Mouse (Mus musculus) midbrain, embryonic 10.5 days (tissue): Measurements from ENCODE around the gene Basp1. TPM values are rescaled to one million over a fixed set of nuclear protein-coding genes. Genes with fewer than 3 reads are reported as not detected.

Experiments
- DNase-seq: peaks from one replicate; pipeline ENCODE4 v3.0.0-alpha.2; 2017; ENCODE audit warnings: low spot score
- H3K27ac ChIP-seq: fragments of 300-500 bp; sonication (generic); replicated peaks from 2 replicates; pipeline ENCODE4 v1.5.1; 2016; ENCODE audit warnings: mild to moderate bottlenecking
- H3K27me3 ChIP-seq: fragments of 300-500 bp; sonication (generic); 2 replicates; pipeline ENCODE4 v1.6.1; 2016; ENCODE audit warnings: low read depth, mild to moderate bottlenecking; ENCODE audit not compliant: poor library complexity, severe bottlenecking
- H3K36me3 ChIP-seq: fragments of 300-500 bp; sonication (generic); 2 replicates; pipeline ENCODE4 v1.6.1; 2016; ENCODE audit warnings: mild to moderate bottlenecking, moderate library complexity
- H3K4me1 ChIP-seq: fragments of 300-500 bp; sonication (generic); 2 replicates; pipeline ENCODE4 v1.6.1; 2016
- H3K4me3 ChIP-seq: fragments of 300-500 bp; sonication (generic); 2 replicates; pipeline ENCODE4 v1.5.1; 2016; ENCODE audit warnings: mild to moderate bottlenecking, moderate library complexity
- H3K9me3 ChIP-seq: fragments of 300-500 bp; sonication (generic); replicated peaks from 2 replicates; pipeline ENCODE4 v1.6.1; 2016; ENCODE audit warnings: mild to moderate bottlenecking
- whole genome bisulfite sequencing: fragments of 180-500 bp; shearing (Covaris S2); methylation state at CpG from one replicate; pipeline ENCODE4 v1.1.7; 2016; 5-methylcytosine and 5-hydroxymethylcytosine counted together
- polyA plus RNA-seq: library from polyadenylated mRNA; unstranded; fragments of >200 nt; fragmentation: Nextera tagmentation; extraction: Ambion mirVana; gene quantifications from 2 replicates; pipeline ENCODE4 v1.2.1, GENCODE M21; 2016

Gene Basp1
- polyA plus RNA-seq, 1 experiment from 2014 or later = 37.6 TPM

DNA sequence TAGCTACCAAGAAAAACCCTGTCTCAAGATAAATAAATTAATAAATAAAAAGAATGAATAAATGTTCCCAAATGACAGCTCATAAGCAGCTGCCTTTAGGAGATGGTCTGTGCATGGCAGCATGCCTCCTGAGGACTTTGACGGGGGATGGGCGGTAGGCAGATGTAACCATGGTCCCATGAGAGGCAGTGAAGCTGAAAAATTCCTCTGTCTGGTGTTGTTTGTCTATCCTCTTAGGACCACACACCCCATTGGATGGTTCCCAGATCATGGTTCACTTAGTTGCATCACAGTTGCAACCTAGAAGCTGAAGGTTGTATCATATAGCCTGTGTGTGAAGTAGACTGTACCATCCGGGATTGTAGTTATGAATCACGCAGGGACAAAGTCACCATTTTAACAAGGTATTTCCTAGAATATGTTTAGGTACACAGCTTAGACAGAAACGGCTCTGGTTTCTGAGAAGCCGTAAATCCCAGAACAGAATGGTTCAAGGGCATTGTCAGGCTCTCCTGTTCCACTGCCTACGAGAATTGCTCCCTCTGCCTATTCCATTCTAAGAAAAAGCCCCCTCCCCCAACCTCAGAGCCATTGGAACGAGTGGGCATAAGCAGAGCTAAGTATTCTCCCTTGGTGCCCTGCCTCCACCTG is 29.7 kb upstream of the Basp1 start:
- 80% methylated on average over 8 of the region's 8 CpGs for WGBS
- no peak for DNase-seq
- no peak overlapping the region for H3K27ac ChIP-seq
- H3K4me1 ChIP-seq = peaks cover 46% of the 10 kb centered on the region
- H3K9me3 ChIP-seq = no peaks in the 10 kb centered on the region
- no peaks in the 10 kb centered on the region for H3K36me3 ChIP-seq
- H3K4me3 ChIP-seq = no peak overlapping the region
- peaks cover 26% of the 10 kb centered on the region for H3K27me3 ChIP-seq

DNA sequence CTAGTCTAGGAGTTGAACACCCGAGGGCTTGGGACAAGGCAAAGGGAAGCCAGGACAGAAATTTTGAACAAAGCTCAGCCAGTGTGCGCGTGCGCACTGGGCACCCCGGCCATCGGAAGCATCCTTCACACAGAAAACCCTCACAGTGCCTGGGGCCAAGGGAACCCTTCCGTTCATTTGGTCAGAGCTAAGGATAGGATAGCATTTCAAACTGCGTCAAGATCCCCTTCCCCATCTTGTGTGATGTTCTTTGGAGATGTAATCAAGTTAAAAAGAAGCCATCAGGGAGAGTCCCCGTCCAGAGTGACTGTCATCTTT is 28.3 kb upstream of the Basp1 start:
- Histone ChIP-seq H3K4me1 (peaks cover 46% of the 10 kb centered on the region), H3K27me3 (peaks cover 26% of the 10 kb centered on the region), H3K9me3 (no peaks in the 10 kb centered on the region), H3K4me3 (no peak overlapping the region), H3K36me3 (no peaks in the 10 kb centered on the region), H3K27ac (no peak overlapping the region)
- DNase-seq = no peak
- WGBS = 72% methylated on average over 9 of the region's 9 CpGs

DNA sequence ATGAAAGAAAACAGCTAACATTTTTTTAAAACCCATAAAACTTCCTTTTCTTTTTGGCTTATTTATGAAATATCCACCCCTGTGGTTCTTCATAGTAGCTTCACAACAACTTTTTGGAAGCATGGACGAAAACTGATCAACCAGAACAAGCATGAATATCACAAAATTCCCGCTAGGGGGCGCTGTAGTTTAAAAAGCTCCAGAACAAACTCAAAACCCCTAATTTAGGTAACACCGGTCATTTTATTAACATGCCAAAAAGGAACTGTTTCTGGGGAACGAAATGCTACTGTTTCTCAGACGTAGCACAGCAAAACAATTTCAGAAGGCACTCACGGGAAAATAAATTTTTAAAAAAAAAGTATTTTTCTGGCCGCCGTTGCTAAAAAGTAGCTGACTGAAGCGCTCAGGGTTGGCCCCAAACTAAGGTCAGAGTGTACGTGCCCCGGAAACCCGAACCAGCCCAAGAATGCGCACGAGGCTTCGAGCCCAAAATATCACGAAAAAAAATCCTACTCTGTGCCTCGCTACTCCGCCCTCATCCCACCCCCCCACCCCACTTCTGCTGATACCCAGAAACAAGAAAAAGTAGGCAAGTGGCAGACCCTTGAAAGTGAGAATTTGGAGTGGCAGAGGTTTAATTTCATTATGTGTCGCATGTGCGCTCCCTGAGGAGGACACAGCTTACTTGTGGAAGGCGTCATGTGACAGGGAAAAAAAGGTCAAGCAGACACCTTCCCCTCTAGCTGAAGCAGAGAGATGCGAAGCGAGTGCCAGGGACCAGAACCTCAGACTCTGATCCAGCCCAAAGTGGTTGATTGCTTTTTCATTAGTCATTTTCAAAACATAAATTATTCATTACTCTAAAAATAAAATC is 27.7 kb upstream of the Basp1 start:
- DNase-seq = peak; percentile 73
- Histone ChIP-seq H3K4me3 (peak overlapping the region; percentile 34), H3K9me3 (no peaks in the 10 kb centered on the region), H3K27ac (no peak overlapping the region), H3K36me3 (no peaks in the 10 kb centered on the region), H3K27me3 (peaks cover 26% of the 10 kb centered on the region), H3K4me1 (peaks cover 40% of the 10 kb centered on the region)
- WGBS = 21% methylated on average over 24 of the region's 24 CpGs

DNA sequence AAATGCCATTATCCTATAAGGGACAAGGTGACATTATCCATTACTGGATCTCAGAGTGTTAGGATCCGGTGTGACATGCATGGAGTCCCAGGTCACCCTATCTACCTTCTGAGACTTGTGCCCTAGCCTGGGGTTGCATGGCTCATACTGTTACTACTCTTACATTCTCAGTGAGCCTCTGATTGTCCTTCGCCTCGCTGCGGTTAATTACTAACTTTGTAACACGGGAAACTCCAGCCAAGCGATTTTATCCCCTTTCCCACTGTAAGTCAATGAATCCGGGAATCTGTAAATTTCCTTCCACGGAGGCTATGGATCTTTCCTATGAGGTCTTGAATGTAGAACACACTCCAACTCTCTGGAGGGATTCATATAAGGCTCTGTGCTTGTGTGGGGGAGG is 26.8 kb upstream of the Basp1 start:
- WGBS = 84% methylated on average over 8 of the region's 8 CpGs
- H3K4me3 ChIP-seq = no peak overlapping the region
- no peaks in the 10 kb centered on the region for H3K9me3 ChIP-seq
- H3K4me1 ChIP-seq = peaks cover 31% of the 10 kb centered on the region
- H3K27me3 ChIP-seq = peaks cover 22% of the 10 kb centered on the region
- H3K36me3 ChIP-seq = no peaks in the 10 kb centered on the region
- H3K27ac ChIP-seq = no peak overlapping the region
- no peak for DNase-seq

DNA sequence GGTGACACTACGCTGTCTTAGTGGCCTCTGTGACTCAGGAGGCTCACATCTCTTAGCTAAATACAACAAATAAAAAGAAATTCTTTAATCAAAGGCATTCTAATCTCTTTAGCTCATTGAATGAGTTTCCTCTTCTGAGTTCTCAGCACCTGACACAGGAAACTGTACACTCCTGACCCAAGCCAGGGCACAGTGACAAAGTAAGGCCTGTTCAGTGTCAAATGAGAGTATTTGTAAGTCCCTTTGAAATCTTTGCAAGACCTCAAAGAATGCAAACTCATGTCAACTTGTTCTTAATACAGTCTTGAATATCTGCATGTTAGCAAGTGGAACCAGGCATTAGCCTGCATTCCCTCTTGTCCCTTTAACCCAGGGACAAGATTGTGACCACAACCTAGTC is 18.8 kb upstream of the Basp1 start:
- Histone ChIP-seq H3K27me3 (no peaks in the 10 kb centered on the region), H3K9me3 (no peaks in the 10 kb centered on the region), H3K4me1 (no peaks in the 10 kb centered on the region), H3K4me3 (no peak overlapping the region), H3K27ac (no peak overlapping the region), H3K36me3 (no peaks in the 10 kb centered on the region)
- no peak for DNase-seq
- 71% methylated on average over 1 of the region's 1 CpGs for WGBS

DNA sequence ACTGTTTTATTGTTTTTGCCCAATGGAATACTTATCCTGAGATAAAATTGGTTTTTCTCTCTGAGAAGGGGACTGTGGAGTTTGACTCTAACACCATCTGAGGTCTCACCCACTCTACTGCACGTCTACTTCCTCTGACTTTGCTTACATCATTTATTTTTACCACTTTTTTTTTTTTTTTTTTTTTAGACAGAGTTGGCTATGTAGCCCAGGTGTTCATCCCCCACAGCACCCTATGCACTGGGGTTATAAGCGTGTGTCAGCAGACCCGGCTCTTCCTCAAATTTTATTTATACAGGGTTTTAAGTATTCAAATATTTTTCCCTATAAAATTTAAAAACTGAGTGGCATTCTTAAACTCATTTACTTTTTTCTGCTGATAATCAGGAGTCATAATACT is 16.6 kb upstream of the Basp1 start:
- no peaks in the 10 kb centered on the region for H3K36me3 ChIP-seq
- DNase-seq = no peak
- no peaks in the 10 kb centered on the region for H3K4me1 ChIP-seq
- no peaks in the 10 kb centered on the region for H3K9me3 ChIP-seq
- no peaks in the 10 kb centered on the region for H3K27me3 ChIP-seq
- WGBS = 82% methylated on average over 3 of the region's 3 CpGs
- H3K27ac ChIP-seq = no peak overlapping the region
- no peak overlapping the region for H3K4me3 ChIP-seq

DNA sequence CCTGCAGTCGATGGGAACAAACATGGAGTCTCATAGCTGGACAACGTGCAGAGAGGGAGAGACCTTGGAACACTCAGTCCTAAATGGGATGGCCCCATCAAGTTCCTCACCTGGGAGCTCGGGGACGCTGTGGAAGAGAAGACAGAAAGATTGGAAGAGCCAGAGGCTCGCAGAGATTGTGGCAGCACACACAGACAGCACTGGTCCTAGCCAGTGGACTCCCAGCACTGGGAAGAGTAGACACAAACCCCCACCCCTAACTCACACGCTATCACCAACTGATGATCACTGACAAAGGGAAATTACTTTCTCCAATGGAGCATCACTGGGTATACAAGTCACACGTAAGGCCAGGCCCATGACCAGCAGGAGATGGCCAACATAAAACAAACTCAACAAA is 15.4 kb upstream of the Basp1 start:
- WGBS = 68% methylated on average over 7 of the region's 7 CpGs
- Histone ChIP-seq H3K27ac (no peak overlapping the region), H3K36me3 (no peaks in the 10 kb centered on the region), H3K27me3 (no peaks in the 10 kb centered on the region), H3K4me3 (no peak overlapping the region), H3K4me1 (peaks cover 4% of the 10 kb centered on the region; the same call in 1 of the 2 replicates), H3K9me3 (no peaks in the 10 kb centered on the region)
- DNase-seq = no peak

DNA sequence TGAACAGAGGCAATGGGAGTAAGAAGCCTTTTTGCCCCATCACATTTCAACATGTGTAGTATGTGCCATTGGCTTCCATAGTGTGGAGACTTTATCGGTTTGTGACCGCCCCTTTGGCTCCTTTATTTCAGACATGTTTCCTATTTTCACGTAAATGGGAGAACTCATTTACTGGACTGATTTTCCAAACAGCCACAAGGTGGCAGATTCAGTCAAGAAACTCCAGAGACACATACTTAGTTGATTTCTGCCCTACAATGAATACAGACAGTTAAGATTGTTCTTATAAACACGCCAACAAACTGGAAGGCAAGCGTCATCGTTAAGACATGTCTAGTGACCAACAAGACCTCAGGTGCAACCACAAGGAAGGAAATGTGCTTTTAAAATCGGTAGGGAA is 15.0 kb upstream of the Basp1 start:
- Histone ChIP-seq H3K4me3 (no peak overlapping the region), H3K4me1 (peaks cover 6% of the 10 kb centered on the region; the same call in 1 of the 2 replicates), H3K27me3 (no peaks in the 10 kb centered on the region), H3K36me3 (no peaks in the 10 kb centered on the region), H3K9me3 (no peaks in the 10 kb centered on the region), H3K27ac (no peak overlapping the region)
- DNase-seq = no peak
- WGBS = 55% methylated on average over 7 of the region's 7 CpGs

DNA sequence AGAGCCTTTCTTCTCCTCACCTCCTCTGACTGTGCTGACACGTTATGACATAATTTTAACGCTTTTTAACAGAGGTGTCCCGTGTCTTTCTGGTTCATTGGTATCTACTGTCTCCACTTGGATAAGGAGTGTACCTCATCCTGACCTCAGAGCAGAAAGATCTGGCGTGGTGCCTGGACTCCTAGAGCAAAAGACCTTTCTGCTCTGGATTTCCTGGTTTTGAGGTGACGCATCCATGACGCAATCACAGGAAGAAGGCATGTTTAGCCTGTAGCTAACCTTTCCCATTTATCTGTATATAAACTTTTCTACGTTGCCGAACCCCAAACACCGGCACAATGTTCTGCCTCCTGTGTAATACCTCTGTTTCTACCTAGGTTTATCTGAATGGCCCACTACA is 6.7 kb upstream of the Basp1 start:
- WGBS = 93% methylated on average over 9 of the region's 9 CpGs
- H3K4me1 ChIP-seq = peaks cover 44% of the 10 kb centered on the region

DNA sequence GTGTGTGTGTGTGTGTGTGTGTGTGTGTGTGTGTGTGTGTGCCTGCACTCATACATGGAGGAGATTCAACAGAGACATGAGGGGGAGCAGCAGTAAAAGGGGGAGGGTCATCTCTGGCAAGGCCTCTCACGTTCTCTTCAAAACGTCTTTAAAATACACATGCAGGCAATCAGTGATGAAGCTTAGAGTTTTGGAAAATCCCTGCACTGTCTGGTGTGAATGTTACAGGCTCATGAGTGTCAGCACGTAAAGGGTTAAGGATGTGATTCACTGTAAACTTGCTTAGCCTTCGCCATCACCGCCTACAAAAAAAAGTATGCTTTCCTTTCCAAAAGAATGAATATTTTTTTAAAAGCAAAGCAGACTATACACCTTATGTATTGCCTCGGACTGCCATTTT is 2.8 kb upstream of the Basp1 start:
- Histone ChIP-seq H3K9me3 (no peaks in the 10 kb centered on the region), H3K36me3 (no peaks in the 10 kb centered on the region), H3K4me3 (peak overlapping the region; percentile 98), H3K27me3 (no peaks in the 10 kb centered on the region), H3K27ac (peak overlapping the region; percentile 75), H3K4me1 (peaks cover 46% of the 10 kb centered on the region)
- WGBS = 68% methylated on average over 6 of the region's 6 CpGs
- DNase-seq = no peak

More for the DNA sequence above, 6.7 kb upstream of the Basp1 start:
- Histone ChIP-seq H3K27ac (no peak overlapping the region), H3K4me3 (no peak overlapping the region), H3K36me3 (no peaks in the 10 kb centered on the region), H3K27me3 (no peaks in the 10 kb centered on the region), H3K9me3 (no peaks in the 10 kb centered on the region)
- no peak for DNase-seq

DNA sequence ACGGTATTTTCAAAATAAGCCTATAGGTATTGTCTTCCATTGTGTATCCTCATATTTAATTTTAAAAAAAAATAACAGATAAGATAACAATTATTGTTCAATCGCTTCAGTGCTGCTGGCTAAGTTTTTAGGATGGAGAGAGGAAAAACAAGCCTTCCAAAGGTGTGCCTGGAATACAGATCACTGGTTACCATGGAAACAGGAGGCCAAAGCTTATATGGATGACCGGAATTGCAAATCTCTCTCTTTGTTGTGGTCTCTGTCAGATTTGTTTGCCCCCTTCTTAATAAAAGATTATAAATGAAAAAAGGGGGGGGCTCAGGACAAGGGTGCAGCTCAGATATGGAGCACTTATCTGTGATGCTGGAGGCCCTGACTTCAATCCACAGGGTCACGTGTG is 2.4 kb upstream of the Basp1 start:
- WGBS = 49% methylated on average over 4 of the region's 4 CpGs
- Histone ChIP-seq H3K36me3 (no peaks in the 10 kb centered on the region), H3K9me3 (no peaks in the 10 kb centered on the region), H3K27me3 (no peaks in the 10 kb centered on the region), H3K4me3 (peak overlapping the region; percentile 98), H3K4me1 (peaks cover 50% of the 10 kb centered on the region), H3K27ac (peak overlapping the region; percentile 75)
- peak; percentile 50 for DNase-seq

DNA sequence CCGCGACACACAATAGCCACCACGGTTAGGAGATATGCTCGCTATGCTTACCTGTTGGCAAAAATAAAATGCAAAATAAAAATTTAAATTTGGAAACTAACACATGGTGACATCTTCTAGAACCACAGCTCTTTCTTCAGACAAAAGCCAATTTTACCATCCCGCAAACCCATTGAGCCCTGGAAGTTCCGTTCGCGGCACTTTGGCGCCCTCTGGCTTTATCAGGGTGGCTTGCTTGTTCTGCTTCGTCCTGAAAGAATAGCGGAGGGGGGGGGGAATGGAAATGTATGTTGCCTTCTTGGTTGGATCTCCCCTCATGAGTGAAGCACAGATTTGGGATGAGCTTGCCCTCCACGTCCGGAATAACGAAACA is 1.2 kb upstream of the Basp1 start:
- H3K27me3 ChIP-seq = no peaks in the 10 kb centered on the region
- peak; percentile 90 for DNase-seq
- peak overlapping the region; percentile 99 for H3K27ac ChIP-seq
- under 1% methylated on average over 14 of the region's 14 CpGs for WGBS
- H3K9me3 ChIP-seq = no peaks in the 10 kb centered on the region
- H3K36me3 ChIP-seq = peaks cover 7% of the 10 kb centered on the region
- peaks cover 62% of the 10 kb centered on the region for H3K4me1 ChIP-seq
- H3K4me3 ChIP-seq = peak overlapping the region; percentile 98

DNA sequence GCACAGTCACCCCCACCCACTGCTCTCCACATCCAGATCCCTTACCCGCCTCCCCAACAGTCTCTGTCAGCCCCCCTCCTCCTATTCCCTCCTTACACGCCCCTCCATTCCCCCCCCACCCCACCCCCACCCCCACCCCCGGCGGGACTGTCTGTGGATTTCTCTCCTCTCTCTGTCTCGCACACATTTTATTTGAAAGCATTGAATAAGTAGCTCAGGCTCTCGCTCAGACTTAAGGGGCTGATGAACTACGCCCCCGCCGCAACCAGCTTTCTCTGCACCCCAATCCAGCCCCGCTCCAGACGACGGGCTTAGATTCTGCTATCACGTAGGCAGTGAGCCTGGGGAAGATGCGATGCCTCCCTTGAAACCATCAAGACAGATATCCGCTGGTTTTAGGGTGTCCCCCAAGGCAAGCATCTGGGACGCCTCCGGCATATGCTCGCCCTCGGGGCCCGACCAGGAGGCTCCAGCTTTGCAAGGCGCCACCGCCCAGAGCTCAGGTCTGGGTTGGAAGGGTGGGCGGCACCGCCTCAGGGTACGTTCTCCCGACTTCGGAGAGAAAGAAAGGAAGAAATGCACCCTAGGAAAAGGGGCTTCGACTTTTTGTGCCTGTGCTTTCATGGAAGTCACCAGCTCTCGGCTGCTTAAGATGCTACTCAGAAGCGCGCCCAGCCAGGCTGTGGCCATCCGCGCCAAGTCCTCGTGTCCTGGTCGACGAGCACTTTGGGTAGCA is 615 bp upstream of the Basp1 start:
- H3K27ac ChIP-seq = peak overlapping the region; percentile 99
- peak; percentile 83 for DNase-seq
- peak overlapping the region; percentile 98 for H3K4me3 ChIP-seq
- H3K36me3 ChIP-seq = peaks cover 12% of the 10 kb centered on the region
- peaks cover 68% of the 10 kb centered on the region for H3K4me1 ChIP-seq
- no peaks in the 10 kb centered on the region for H3K27me3 ChIP-seq
- no peaks in the 10 kb centered on the region for H3K9me3 ChIP-seq
- under 1% methylated on average over 36 of the region's 36 CpGs for WGBS
